ENCODE assay signal across 15 mouse cellular contexts in the genomic region with DNA sequence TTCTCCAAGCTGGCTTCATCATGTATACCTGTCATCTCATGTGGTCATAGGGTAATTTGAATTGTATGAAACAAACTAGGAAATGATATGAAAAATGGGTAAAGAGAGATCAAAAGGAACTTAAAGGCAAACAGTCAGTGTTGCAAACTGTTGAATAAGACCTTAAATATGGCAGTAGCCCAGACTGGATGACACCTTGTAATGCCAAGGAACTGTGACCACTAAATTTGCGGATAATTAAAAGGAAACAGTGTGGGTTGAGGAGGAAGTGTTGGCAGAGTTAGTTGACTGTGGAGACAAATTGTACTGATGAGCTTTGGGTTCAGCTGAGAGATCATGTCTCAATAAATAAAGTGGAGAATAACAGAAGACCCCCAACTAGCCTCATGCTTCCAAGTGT.
"Had no signal": no experiment of that assay in that cellular context is flagged by ENCODE, and none has a peak within 500 bp of the region (broad histone marks: within the 10 kb centered on the region; RNA-seq: fewer than 3 reads in every experiment).

No protein-coding gene starts in this region.

- H3K27ac ChIP-seq: neural tube, embryonic 13.5 days; neural tube, embryonic 15.5 days; stomach, embryonic 15.5 days; stomach, postnatal 0 days had no signal

- DNase-seq: retina, postnatal 1 day; right cerebral cortex, adult 18-20 months; right cerebral cortex, postnatal 14 days; right cerebral cortex, postnatal 25 days; right cerebral cortex, postnatal 4 days; thymus, adult 18-20 months; thymus, adult 2 months; thymus, postnatal 14 days; thymus, postnatal 25 days; thymus, postnatal 36 days; thymus, postnatal 4 days had no signal

- H3K4me3 ChIP-seq: neural tube, embryonic 13.5 days; neural tube, embryonic 15.5 days; stomach, embryonic 15.5 days had no signal
